Mouse (Mus musculus): ENCODE results near the gene Cop1. TPM values are rescaled to one million over a fixed set of nuclear protein-coding genes. Genes with fewer than 3 reads are reported as not detected.

Cop1 gene
- total RNA-seq, 2 experiments from 2014 or later: 140 to 169 TPM

DNA sequence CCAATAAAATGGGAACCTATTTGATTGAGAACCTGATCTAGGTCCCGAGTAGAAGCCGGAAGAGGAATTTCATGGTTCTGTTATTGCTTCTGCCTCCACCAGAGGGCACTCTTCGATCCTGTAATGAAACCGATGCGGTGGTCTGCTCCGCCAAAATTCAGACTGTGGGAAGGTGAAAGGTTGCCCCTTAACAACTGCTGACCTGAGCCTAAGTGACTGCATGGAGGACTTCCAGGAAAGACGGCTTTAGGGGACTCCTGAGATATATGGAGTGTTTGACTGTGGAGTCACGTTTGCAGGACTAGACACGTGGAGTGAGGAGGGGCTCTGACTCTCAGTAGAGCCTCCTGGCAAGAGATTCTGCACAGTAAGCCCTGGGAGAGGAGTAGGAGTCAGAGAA is 164.4 kb downstream of the Cop1 start:
- ATAC-seq (replicated peaks; ENCODE audit: low FRiP score, poor library complexity, severe bottlenecking): no peak

All from erythroid progenitor cell, adult 5-6 weeks (primary cell).